Mouse (Mus musculus): Measurements from ENCODE around the gene Tbc1d10b.

DNA sequence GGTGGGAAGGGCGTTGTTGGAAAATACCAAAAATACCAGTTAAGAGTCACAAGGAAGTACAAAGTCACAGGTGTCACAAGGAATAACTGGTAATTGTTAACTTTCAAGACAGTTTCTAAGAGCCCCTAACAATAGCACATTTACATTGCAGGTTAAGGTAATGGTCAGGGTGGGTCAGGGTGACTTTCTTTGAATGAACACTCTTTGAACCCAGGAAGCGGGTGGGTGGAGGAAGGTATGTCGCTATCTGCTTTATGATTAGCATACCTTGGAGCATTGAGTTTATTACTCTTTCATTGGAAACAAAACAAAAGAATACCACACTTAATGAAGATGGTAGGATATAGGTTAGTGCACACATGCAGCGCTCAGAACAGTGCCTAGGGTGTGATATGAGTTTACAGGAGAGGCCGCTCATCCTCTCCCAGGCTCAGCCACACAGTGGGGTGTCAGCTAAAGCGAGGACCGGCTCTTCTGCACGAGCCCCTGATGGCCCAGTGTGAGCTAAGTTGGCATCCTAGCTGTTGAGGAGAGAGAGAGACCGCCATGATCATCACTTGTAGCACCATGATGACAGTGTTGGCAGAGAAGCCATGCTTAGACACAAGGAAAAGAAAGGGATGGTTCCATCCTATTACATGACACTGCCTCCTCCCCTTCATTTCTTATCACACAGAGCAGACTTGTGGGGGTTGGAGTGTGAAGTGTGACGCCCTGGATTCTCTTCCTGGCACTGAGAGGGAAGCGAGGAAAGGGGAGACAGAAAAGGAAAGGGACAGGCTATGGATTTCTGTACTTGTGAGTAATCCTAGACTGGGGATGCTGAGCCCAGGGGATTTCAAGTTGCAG, 17.1 kb upstream of the Tbc1d10b start:
- TF ChIP-seq CTCF (IDR thresholded peaks at IDR 0.05; ENCODE audit: borderline replicate concordance, control insufficient read depth, extremely low read depth, insufficient read depth, low read length, poor library complexity): no peak
- TF ChIP-seq POLR2A (IDR thresholded peaks at IDR 0.05; ENCODE audit: control insufficient read depth, extremely low read depth, insufficient read depth, low read length, poor library complexity): no peak
